Mouse (Mus musculus): ENCODE measurements around the gene Slit3. TPM values are rescaled to one million over a fixed set of nuclear protein-coding genes. Genes with fewer than 3 reads are reported as not detected.

The Slit3 gene
- total and polyA plus RNA-seq, 2 experiments: 0.09 to 0.12 TPM

GRCm38 (mm10) chr11:35331476-35331875, 210.5 kb downstream of the Slit3 start:
- TF ChIP-seq CTCF (IDR thresholded peaks at IDR 0.05; ENCODE audit: low read depth, low read length): no peak
- no peak for TF ChIP-seq POLR2A (IDR thresholded peaks at IDR 0.05; ENCODE audit: extremely low read depth, insufficient read depth, low read length)
- Histone ChIP-seq H3K9ac (ENCODE audit: low read depth, low read length) (no peak overlapping the region), H3K27ac (replicated peaks; ENCODE audit: insufficient read depth, low read depth, low read length) (no peak overlapping the region), H3K36me3 (ENCODE audit: control insufficient read depth, insufficient read depth, low read length) (no peaks in the 10 kb centered on the region), H3K27me3 (ENCODE audit: control insufficient read depth, insufficient read depth, low read length) (no peaks in the 10 kb centered on the region), H3K79me2 (ENCODE audit: control insufficient read depth, insufficient read depth, low read length) (no peaks in the 10 kb centered on the region), H3K4me1 (ENCODE audit: control insufficient read depth, insufficient read depth, low read length) (no peaks in the 10 kb centered on the region), H3K4me3 (ENCODE audit: insufficient read depth, low read depth, low read length) (no peak overlapping the region)
- WGBS: 78% methylated on average over 3 of the region's 3 CpGs
- no peak for DNase-seq (ENCODE audit: extremely low read depth, low read depth, low spot score)

- no peaks in the 10 kb centered on the region for H3K4me1 ChIP-seq (ENCODE audit: control insufficient read depth, insufficient read depth, low read length)
- H3K4me3 ChIP-seq (ENCODE audit: insufficient read depth, low read depth, low read length): no peak overlapping the region
- no peaks in the 10 kb centered on the region for H3K36me3 ChIP-seq (ENCODE audit: control insufficient read depth, insufficient read depth, low read length)
- no peaks in the 10 kb centered on the region for H3K79me2 ChIP-seq (ENCODE audit: control insufficient read depth, insufficient read depth, low read length)
- 61% methylated on average over 8 of the region's 8 CpGs for WGBS
- TF ChIP-seq CTCF (IDR thresholded peaks at IDR 0.05; ENCODE audit: low read depth, low read length) (no peak), POLR2A (IDR thresholded peaks at IDR 0.05; ENCODE audit: extremely low read depth, insufficient read depth, low read length) (no peak)
- DNase-seq (ENCODE audit: extremely low read depth, low read depth, low spot score): no peak
- H3K27me3 ChIP-seq (ENCODE audit: control insufficient read depth, insufficient read depth, low read length): no peaks in the 10 kb centered on the region
- no peak overlapping the region for H3K27ac ChIP-seq (replicated peaks; ENCODE audit: insufficient read depth, low read depth, low read length)
- H3K9ac ChIP-seq (ENCODE audit: low read depth, low read length): no peak overlapping the region
Measured at GRCm38 (mm10) chr11:35336558-35336957, 215.5 kb downstream of the Slit3 start.

- no peak overlapping the region for H3K9ac ChIP-seq (ENCODE audit: low read depth, low read length)
- H3K27ac ChIP-seq (replicated peaks; ENCODE audit: insufficient read depth, low read depth, low read length): no peak overlapping the region
- 81% methylated on average over 8 of the region's 8 CpGs for WGBS
- no peak overlapping the region for H3K4me3 ChIP-seq (ENCODE audit: insufficient read depth, low read depth, low read length)
- H3K36me3 ChIP-seq (ENCODE audit: control insufficient read depth, insufficient read depth, low read length): no peaks in the 10 kb centered on the region
- DNase-seq (ENCODE audit: extremely low read depth, low read depth, low spot score): no peak
- H3K79me2 ChIP-seq (ENCODE audit: control insufficient read depth, insufficient read depth, low read length): no peaks in the 10 kb centered on the region
- no peaks in the 10 kb centered on the region for H3K27me3 ChIP-seq (ENCODE audit: control insufficient read depth, insufficient read depth, low read length)
- H3K4me1 ChIP-seq (ENCODE audit: control insufficient read depth, insufficient read depth, low read length): no peaks in the 10 kb centered on the region
- TF ChIP-seq CTCF (IDR thresholded peaks at IDR 0.05; ENCODE audit: low read depth, low read length) (no peak), POLR2A (IDR thresholded peaks at IDR 0.05; ENCODE audit: extremely low read depth, insufficient read depth, low read length) (no peak)
Measured at GRCm38 (mm10) chr11:35337493-35337892, 216.5 kb downstream of the Slit3 start.

DNA sequence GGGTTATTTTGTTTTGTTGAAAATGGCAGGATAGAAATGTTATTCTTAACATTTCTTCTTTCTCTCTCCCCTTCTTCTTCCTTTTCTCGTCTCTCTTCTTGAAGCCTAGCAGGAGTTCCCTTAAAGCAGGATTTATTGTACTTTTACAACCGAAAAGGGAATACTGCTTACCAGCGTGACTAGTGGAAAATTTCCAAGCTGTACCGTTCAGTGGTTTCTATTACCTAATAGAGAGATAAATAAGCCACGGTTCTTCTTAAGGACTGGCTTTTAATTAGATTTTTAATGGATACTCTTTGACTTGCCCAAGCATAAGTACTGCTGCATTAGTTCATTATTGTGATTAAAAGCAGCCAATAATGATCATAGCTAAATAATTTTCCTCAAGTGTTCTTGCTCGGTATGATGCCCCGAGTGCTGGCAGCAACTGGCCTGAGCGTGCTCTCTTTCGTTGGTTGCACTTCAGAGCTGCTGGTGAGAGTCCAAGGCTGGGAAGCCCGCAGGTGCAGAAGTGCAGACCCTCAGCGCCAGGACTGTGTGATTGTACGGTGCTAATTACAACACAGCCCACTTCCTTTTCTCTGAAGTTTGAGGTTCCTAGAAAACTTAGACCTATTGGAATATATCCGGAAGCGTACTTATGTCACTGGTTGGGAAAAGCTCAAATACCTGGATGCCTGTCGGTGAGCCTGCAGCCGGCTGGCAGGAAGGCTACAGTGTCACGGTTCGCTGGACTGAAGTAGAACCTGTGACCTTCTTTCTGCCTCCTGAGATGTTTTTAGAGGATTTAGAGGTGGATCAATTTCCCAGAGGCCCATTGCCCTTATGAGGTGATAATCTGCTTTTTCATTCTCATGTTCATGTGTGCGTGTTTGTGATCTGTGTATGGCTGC, 217.1 kb downstream of the Slit3 start:
- TF ChIP-seq POLR2A (IDR thresholded peaks at IDR 0.05; ENCODE audit: extremely low read depth, insufficient read depth, low read length): no peak
- no peak for TF ChIP-seq CTCF (IDR thresholded peaks at IDR 0.05; ENCODE audit: low read depth, low read length)
- Histone ChIP-seq H3K9ac (ENCODE audit: low read depth, low read length) (no peak overlapping the region), H3K4me3 (ENCODE audit: insufficient read depth, low read depth, low read length) (no peak overlapping the region), H3K36me3 (ENCODE audit: control insufficient read depth, insufficient read depth, low read length) (no peaks in the 10 kb centered on the region), H3K27ac (replicated peaks; ENCODE audit: insufficient read depth, low read depth, low read length) (no peak overlapping the region), H3K4me1 (ENCODE audit: control insufficient read depth, insufficient read depth, low read length) (no peaks in the 10 kb centered on the region), H3K27me3 (ENCODE audit: control insufficient read depth, insufficient read depth, low read length) (no peaks in the 10 kb centered on the region), H3K79me2 (ENCODE audit: control insufficient read depth, insufficient read depth, low read length) (no peaks in the 10 kb centered on the region)
- DNase-seq (ENCODE audit: extremely low read depth, low read depth, low spot score): no peak
- WGBS: 84% methylated on average over 19 of the region's 19 CpGs

DNA sequence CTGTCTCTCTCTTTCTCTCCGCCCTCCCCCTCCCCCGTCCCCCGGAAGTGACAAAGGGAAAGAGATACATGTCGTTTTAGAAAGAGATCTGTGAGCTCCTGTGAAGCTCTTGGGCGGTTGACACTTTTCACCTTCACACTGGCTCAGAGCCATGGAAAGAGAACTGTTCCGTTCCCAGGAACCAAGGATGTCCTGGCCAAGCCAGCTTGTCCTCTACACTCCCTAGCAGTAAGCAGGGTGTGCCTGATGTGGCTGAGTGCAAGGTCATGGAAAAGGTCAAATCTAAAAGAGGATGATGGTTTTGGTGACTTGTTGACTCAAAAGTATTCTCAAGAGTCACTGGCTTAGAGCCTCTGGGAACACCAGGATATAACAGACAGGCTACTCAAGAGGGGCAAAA, 219.7 kb downstream of the Slit3 start:
- H3K27me3 ChIP-seq (ENCODE audit: control insufficient read depth, insufficient read depth, low read length): no peaks in the 10 kb centered on the region
- WGBS: 69% methylated on average over 6 of the region's 6 CpGs

DNA sequence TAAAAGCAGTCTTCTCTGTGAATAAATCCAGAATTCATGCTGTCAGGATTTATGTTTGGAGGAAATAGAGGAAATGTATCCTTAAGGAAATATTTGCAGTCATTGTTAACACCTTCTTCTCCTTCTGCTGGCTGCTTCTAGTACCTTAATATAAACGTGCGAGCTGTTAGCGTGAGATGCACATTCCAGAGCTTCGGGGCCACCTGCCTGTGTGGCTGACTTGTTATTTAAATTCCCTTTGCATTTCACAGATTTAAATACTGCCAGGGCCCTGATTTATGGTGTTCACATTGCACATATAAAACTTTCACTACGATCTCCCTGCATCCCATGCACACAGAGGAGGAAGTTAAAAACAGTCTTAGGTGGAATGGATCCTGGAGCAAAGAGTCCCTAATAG, 221.5 kb downstream of the Slit3 start:
- Histone ChIP-seq H3K79me2 (ENCODE audit: control insufficient read depth, insufficient read depth, low read length) (no peaks in the 10 kb centered on the region), H3K27me3 (ENCODE audit: control insufficient read depth, insufficient read depth, low read length) (no peaks in the 10 kb centered on the region), H3K4me1 (ENCODE audit: control insufficient read depth, insufficient read depth, low read length) (no peaks in the 10 kb centered on the region), H3K36me3 (ENCODE audit: control insufficient read depth, insufficient read depth, low read length) (no peaks in the 10 kb centered on the region), H3K27ac (replicated peaks; ENCODE audit: insufficient read depth, low read depth, low read length) (no peak overlapping the region), H3K4me3 (ENCODE audit: insufficient read depth, low read depth, low read length) (no peak overlapping the region), H3K9ac (ENCODE audit: low read depth, low read length) (no peak overlapping the region)
- 81% methylated on average over 5 of the region's 5 CpGs for WGBS
- TF ChIP-seq CTCF (IDR thresholded peaks at IDR 0.05; ENCODE audit: low read depth, low read length): no peak
- no peak for TF ChIP-seq POLR2A (IDR thresholded peaks at IDR 0.05; ENCODE audit: extremely low read depth, insufficient read depth, low read length)
- no peak for DNase-seq (ENCODE audit: extremely low read depth, low read depth, low spot score)

More for the DNA sequence above, 219.7 kb downstream of the Slit3 start:
- Histone ChIP-seq H3K9ac (ENCODE audit: low read depth, low read length) (no peak overlapping the region), H3K36me3 (ENCODE audit: control insufficient read depth, insufficient read depth, low read length) (no peaks in the 10 kb centered on the region), H3K4me3 (ENCODE audit: insufficient read depth, low read depth, low read length) (no peak overlapping the region), H3K27ac (replicated peaks; ENCODE audit: insufficient read depth, low read depth, low read length) (no peak overlapping the region), H3K4me1 (ENCODE audit: control insufficient read depth, insufficient read depth, low read length) (no peaks in the 10 kb centered on the region), H3K79me2 (ENCODE audit: control insufficient read depth, insufficient read depth, low read length) (no peaks in the 10 kb centered on the region)
- TF ChIP-seq POLR2A (IDR thresholded peaks at IDR 0.05; ENCODE audit: extremely low read depth, insufficient read depth, low read length): no peak
- TF ChIP-seq CTCF (IDR thresholded peaks at IDR 0.05; ENCODE audit: low read depth, low read length): no peak
- DNase-seq (ENCODE audit: extremely low read depth, low read depth, low spot score): no peak
